Mouse (Mus musculus) spleen, adult 12 weeks (tissue): ENCODE data around the gene Prcc.
A peak's percentile ranks its signal among the peaks of the same experiment; 100 is the strongest.
"Not testable (repeated sequence)": the region's sequence is repeated elsewhere in the genome, so short reads cannot be mapped to it uniquely, and the experiment has no call there.

Experiments
- DNase-seq: peaks from one replicate; pipeline ENCODE4 v3.0.0; 2022; ENCODE audit warnings: low spot score

The Prcc gene

GRCm38 (mm10) chr3:87844981-87845380 is 40.4 kb downstream of the Prcc start:
- DNase-seq: no peak

- no peak for DNase-seq
Measured at GRCm38 (mm10) chr3:87840858-87841257, 44.5 kb downstream of the Prcc start.

DNA sequence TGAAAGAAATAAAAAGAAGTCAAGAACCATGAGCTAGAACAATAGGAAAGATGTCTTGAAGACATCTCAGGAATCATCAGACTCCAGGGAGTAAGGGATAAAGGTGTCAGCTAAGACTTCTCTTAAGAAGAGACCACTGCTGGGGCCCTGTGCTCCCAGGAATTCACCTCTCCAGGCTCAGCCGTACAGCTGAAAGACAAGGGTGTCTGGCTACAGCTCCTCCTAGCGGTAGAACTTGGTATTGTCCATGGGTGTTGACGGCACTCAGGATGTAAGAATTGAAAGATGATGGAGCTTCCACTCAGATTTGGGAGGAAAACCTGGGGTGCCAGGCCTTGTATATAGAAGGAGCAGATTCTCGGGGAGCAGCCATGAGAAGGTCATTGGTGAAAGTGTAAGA is 46.8 kb downstream of the Prcc start:
- peak; percentile 40 for DNase-seq

DNA sequence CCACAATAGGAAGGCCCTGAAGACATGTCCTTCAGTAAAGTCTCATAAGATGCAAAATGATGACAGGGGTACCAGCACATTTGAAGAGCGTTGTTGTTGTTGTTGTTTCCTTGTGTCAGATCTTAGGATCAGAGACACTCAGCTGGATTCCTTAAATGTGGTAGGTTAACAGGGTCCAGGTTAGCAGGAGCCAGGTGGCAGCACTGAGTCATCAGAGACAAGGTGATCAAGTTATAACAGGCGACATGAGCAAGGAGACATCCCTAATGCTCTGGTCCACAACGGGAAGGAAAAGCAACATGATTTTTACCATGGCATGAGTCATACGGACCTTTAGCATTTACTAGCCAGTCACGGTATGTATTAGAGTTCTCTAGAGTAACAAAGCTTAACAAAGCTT is 51.9 kb downstream of the Prcc start:
- no peak for DNase-seq

DNA sequence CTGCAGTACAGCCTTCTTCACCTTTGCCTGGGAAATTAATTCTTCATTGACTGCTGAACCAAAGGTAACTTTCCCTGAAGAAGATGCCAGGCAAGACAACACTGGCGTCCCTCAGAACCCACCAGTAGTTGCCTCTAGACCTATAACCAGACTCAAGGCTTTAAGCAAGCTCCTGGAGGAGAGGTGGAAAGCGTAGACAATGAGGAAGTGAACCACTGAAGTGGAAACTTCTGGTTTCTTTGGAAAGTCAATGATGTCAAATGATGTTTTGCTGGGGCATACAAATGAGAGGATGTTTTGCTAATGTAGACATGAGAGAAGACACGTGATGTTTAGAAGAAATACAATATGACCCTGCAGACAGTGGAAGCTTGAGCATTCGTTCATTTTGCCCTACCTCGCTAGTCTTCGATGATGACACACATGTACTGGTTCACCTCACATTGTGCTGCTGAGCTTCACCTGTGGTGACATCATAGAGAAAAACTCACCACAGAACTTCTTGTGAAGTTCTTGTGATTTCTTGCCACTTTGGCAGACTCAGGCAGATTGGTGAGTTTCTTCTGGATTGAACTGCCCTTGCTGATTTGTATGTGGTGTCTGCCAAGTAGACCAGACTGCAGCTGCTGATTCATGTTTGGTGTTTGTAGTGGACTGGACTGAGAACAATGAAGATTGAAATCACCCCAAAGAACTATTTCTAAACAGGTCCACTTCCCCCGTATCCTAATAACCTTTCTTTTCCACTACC is 53.1 kb downstream of the Prcc start:
- DNase-seq: no peak

DNA sequence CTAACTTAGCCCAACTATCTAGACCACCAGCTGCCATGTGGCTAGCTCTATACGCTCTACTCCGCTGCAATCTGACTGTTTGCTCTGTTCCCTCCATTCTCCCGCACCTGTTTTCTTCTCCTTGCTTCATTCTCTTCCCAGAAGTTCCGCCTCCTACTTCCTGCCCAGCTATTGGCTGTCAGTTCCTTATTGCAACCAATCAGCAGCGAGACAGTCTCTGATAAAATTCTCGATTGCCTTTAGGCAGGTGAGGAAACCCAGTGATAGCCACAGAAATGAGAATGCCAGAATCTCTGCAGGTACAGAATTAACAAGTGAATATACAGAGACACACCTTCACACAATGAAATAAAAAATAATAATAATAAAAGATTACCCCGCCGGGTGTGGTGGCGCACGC is 56.4 kb downstream of the Prcc start:
- DNase-seq: no peak

GRCm38 (mm10) chr3:87828435-87828834 is 57.0 kb downstream of the Prcc start:
- DNase-seq: no peak

- not testable (repeated sequence) for DNase-seq
Measured at GRCm38 (mm10) chr3:87824206-87824605, 61.2 kb downstream of the Prcc start, which contains the start of gene Pear1. Pear1 (minus strand) TSS chr3:87824306.

DNA sequence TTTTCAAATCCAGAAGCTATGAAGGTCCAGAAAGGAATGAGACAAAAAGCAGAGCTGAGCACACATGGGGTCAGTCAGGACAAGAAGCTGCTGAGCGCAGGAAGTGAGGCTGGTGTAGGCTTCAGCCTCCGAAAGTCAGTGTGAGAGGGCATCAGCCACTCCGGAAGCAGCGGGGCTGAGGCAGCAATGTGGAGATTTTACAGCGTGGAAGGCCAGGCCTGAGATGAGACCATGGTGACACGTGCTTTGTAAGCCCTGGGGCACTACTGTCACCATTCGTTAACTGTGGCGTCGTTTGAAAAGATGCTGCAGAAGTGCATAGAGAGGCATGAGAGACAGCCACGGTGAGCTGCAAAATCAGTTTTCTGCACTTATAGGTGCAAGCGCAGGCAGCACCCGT is 67.2 kb downstream of the Prcc start:
- DNase-seq: no peak

- DNase-seq: peak; percentile 46
Measured at GRCm38 (mm10) chr3:87816646-87817093, 68.7 kb downstream of the Prcc start.

GRCm38 (mm10) chr3:87816166-87816565 is 69.2 kb downstream of the Prcc start:
- DNase-seq: no peak

GRCm38 (mm10) chr3:87812873-87813272 is 72.5 kb downstream of the Prcc start:
- DNase-seq: no peak

GRCm38 (mm10) chr3:87812413-87812812 is 73.0 kb downstream of the Prcc start:
- DNase-seq: no peak

DNA sequence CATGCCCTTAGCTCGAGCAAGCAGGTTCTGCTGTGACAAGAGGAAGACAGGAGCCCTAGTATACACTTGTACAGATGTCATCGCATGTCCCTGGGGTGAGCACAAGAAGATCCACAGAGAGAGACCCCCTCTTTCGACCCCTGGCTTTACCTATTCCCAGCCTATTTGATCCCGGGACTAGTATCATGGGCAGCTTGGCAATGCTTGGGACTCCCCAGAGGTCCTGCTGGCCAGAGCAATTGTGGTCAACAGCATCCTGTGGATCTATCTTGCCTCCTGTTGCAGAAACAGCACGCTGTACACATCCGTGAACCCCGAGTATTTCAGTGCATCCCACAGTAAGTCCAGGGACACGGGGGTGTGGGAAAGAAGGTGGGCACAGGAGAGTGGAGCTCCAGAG is 74.1 kb downstream of the Prcc start:
- no peak for DNase-seq

DNA sequence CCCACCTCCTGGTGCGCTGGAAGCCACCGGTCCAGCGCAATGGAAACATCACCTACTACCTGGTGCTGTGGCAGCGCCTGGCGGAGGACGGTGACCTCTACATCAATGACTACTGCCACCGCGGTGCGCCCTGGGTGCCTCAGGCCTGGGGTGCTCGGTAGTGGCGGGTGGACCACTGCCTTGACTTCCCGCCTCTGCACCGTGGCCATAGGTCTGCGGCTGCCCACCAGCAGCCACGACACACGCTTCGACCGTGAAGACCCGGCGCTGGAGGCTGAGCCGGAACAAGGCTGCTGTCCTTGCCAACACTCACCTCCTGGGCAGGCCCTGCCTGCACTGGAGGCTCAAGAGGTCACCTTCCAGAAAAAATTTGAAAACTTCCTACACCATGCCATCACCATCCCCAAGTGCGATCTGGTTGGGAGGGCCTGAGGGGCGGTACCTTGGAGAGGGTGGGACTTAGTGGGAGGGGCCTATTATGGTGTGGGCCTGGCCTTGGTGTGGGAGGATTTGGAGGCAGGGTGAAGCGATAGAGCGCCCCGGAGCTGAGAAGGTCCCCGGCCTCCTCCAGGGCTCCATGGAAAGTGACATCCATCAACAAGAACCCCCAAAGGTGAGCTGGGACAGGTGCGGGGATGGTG is 76.0 kb downstream of the Prcc start:
- no peak for DNase-seq
